Mouse (Mus musculus): ENCODE results near the gene Ocm. TPM values are rescaled to one million over a fixed set of nuclear protein-coding genes. Genes with fewer than 3 reads are reported as not detected.

Gene Ocm
- total and polyA plus RNA-seq, 3 experiments: not detected

DNA sequence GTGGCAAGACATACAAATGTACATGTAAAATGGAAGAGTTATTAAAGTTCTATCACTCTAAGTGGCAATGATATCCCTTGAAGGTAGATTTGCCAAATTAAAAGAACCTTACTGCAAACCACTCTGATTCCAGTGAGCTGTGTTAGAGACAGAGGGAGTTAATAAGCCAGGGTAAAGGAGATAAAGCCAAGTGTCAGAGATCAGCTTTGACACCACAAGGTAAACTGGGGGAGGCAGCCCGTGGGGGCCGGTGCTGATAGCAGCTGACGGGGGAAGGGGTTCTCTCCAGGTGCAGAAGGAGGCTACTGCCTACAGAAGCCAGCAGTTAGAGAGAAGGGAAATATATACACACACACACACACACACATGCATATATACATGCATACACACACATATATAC is 53.8 kb downstream of the Ocm start:
- H3K79me2 ChIP-seq (replicated peaks; ENCODE audit: control insufficient read depth, extremely low read depth, insufficient read depth, poor library complexity, severe bottlenecking): no peaks in the 10 kb centered on the region
- H3K27ac ChIP-seq (ENCODE audit: insufficient read depth, low read depth): no peak overlapping the region
- peaks cover 0 to 4% of the 10 kb centered on the region in 2 experiments; a peak in 1 of 4 replicates for H3K4me1 ChIP-seq (ENCODE audit: control insufficient read depth in 1 of 2, insufficient read depth in 2 of 2)
- TF ChIP-seq CHD1 (IDR thresholded peaks at IDR 0.05; ENCODE audit: low read depth, low read length) (no peak), SIN3A (IDR thresholded peaks at IDR 0.05; ENCODE audit: low read length) (no peak), RAD21 (IDR thresholded peaks at IDR 0.05; ENCODE audit: low read depth, low read length) (no peak), MAFK (IDR thresholded peaks at IDR 0.05; ENCODE audit: insufficient replicate concordance, low read length) (no peak), MXI1 (IDR thresholded peaks at IDR 0.05; ENCODE audit: low read depth, low read length) (no peak), NELFE (IDR thresholded peaks at IDR 0.05; ENCODE audit: low read depth, low read length) (no peak), CTCF (conservative IDR thresholded peaks at IDR 0.05 in 1 of 2, IDR thresholded peaks at IDR 0.05 in 1 of 2; ENCODE audit: low read depth in 2 of 2, low read length in 2 of 2) (no peak), TCF12 (IDR thresholded peaks at IDR 0.05; ENCODE audit: low read depth, low read length) (no peak), USF2 (conservative IDR thresholded peaks at IDR 0.05; ENCODE audit: low read depth, low read length) (no peak), MYC (IDR thresholded peaks at IDR 0.05; ENCODE audit: low read depth, low read length) (no peak), ETS1 (conservative IDR thresholded peaks at IDR 0.05; ENCODE audit: low read depth, low read length) (no peak), PAX5 (IDR thresholded peaks at IDR 0.05; ENCODE audit: low read length) (no peak), ZC3H11A (IDR thresholded peaks at IDR 0.05; ENCODE audit: low read depth, low read length) (no peak), HCFC1 (IDR thresholded peaks at IDR 0.05; ENCODE audit: low read depth, low read length) (no peak)
- H3K36me3 ChIP-seq (replicated peaks in 1 of 2; ENCODE audit: control insufficient read depth in 1 of 2, insufficient read depth in 1 of 2, low read length in 1 of 2): no peaks in the 10 kb centered on the region
- in situ Hi-C loops (cut with MboI; ENCODE audit: low pct_ligation_motif_present, low pct_unique_long_range_greater_than_20kb, low sequenced_read_pairs): no loop called here
- H3K4me2 ChIP-seq (ENCODE audit: insufficient read depth, low read depth, poor library complexity, severe bottlenecking): no peak overlapping the region
- dilution Hi-C loops (cut with MboI; ENCODE audit: extremely low pct_ligation_motif_present, extremely low pct_unique_long_range_greater_than_20kb, low sequenced_read_pairs): no loop called here
- no peak overlapping the region for H3K9ac ChIP-seq (ENCODE audit: insufficient read depth, low read depth)
- H3K9me3 ChIP-seq (replicated peaks; ENCODE audit: low read length): no peaks in the 10 kb centered on the region
- DNase-seq (ENCODE audit: extremely low read depth): no peak
- H3K4me3 ChIP-seq (replicated peaks in 1 of 3; ENCODE audit: low read depth in 2 of 3, low read length in 2 of 3, poor library complexity in 1 of 3): no peak overlapping the region
- H3K27me3 ChIP-seq (replicated peaks): no peaks in the 10 kb centered on the region

Other genes with a start within 250 kb of the Ocm start
- gene Eif2ak1, start 208.9 kb downstream of the Ocm start, total RNA-seq (2012; rRNA removed): 13.4 and 15.2 TPM in 2 replicates
- gene Eif2ak1, start 208.9 kb downstream of the Ocm start, total RNA-seq (2014; rRNA removed): 11.0 and 11.9 TPM in 2 replicates
- gene Eif2ak1, start 208.9 kb downstream of the Ocm start, polyA plus RNA-seq (2012; ENCODE audit: insufficient read length, low read depth): 26.7 and 26.9 TPM in 2 replicates
- gene Ankrd61, start 129.0 kb downstream of the Ocm start, total RNA-seq (2012; rRNA removed): 0.08 and 0.13 TPM in 2 replicates
- gene Ankrd61, start 129.0 kb downstream of the Ocm start, total RNA-seq (2014; rRNA removed): not detected in 2 replicates
- gene Ankrd61, start 129.0 kb downstream of the Ocm start, polyA plus RNA-seq (2012; ENCODE audit: insufficient read length, low read depth): 0.50 and 0.89 TPM in 2 replicates
- gene Aimp2, start 116.8 kb downstream of the Ocm start, total RNA-seq (2012; rRNA removed): 110 and 131 TPM in 2 replicates
- gene Aimp2, start 116.8 kb downstream of the Ocm start, total RNA-seq (2014; rRNA removed): 98.5 and 111 TPM in 2 replicates
- 144 and 154 TPM in 2 replicates for gene Aimp2, start 116.8 kb downstream of the Ocm start, polyA plus RNA-seq (2012; ENCODE audit: insufficient read length, low read depth)
- 22.2 and 25.9 TPM in 2 replicates for gene Pms2, start 116.7 kb downstream of the Ocm start, total RNA-seq (2012; rRNA removed)
- gene Pms2, start 116.7 kb downstream of the Ocm start, total RNA-seq (2014; rRNA removed): 29.6 and 31.8 TPM in 2 replicates
- gene Pms2, start 116.7 kb downstream of the Ocm start, polyA plus RNA-seq (2012; ENCODE audit: insufficient read length, low read depth): 25.6 and 29.9 TPM in 2 replicates
- 1.0 TPM in 1 of 2 replicates, not detected in the other for gene Gm42421, start 98.5 kb downstream of the Ocm start, total RNA-seq (2012; rRNA removed)
- 0.59 TPM in 1 of 2 replicates, not detected in the other for gene Gm42421, start 98.5 kb downstream of the Ocm start, total RNA-seq (2014; rRNA removed)
- 1.3 and 1.4 TPM in 2 replicates for gene Gm42421, start 98.5 kb downstream of the Ocm start, polyA plus RNA-seq (2012; ENCODE audit: insufficient read length, low read depth)
- 0.25 and 0.30 TPM in 2 replicates for gene Rsph10b, start 93.6 kb downstream of the Ocm start, total RNA-seq (2012; rRNA removed)
- gene Rsph10b, start 93.6 kb downstream of the Ocm start, total RNA-seq (2014; rRNA removed): 0.28 TPM in 1 of 2 replicates, not detected in the other
- gene Rsph10b, start 93.6 kb downstream of the Ocm start, polyA plus RNA-seq (2012; ENCODE audit: insufficient read length, low read depth): 0.31 and 0.34 TPM in 2 replicates
- gene Ccz1, start 11.8 kb downstream of the Ocm start, total RNA-seq (2012; rRNA removed): 64.3 and 75.1 TPM in 2 replicates
- 129 and 148 TPM in 2 replicates for gene Ccz1, start 11.8 kb downstream of the Ocm start, total RNA-seq (2014; rRNA removed)
- gene Ccz1, start 11.8 kb downstream of the Ocm start, polyA plus RNA-seq (2012; ENCODE audit: insufficient read length, low read depth): 85.8 and 91.0 TPM in 2 replicates
- 9.4 and 10.1 TPM in 2 replicates for gene Lmtk2, start 73.8 kb upstream of the Ocm start, total RNA-seq (2012; rRNA removed)
- gene Lmtk2, start 73.8 kb upstream of the Ocm start, total RNA-seq (2014; rRNA removed): 5.7 and 5.9 TPM in 2 replicates
- gene Lmtk2, start 73.8 kb upstream of the Ocm start, polyA plus RNA-seq (2012; ENCODE audit: insufficient read length, low read depth): 4.3 and 5.1 TPM in 2 replicates
- gene Bhlha15, start 163.6 kb upstream of the Ocm start, total RNA-seq (2012; rRNA removed): 6.1 and 9.1 TPM in 2 replicates
- gene Bhlha15, start 163.6 kb upstream of the Ocm start, total RNA-seq (2014; rRNA removed): 0.90 and 1.00 TPM in 2 replicates
- 4.0 TPM in 2 replicates for gene Bhlha15, start 163.6 kb upstream of the Ocm start, polyA plus RNA-seq (2012; ENCODE audit: insufficient read length, low read depth)
- 5.3 and 6.0 TPM in 2 replicates for gene Tecpr1, start 196.9 kb upstream of the Ocm start, total RNA-seq (2012; rRNA removed)
- 2.2 and 2.8 TPM in 2 replicates for gene Tecpr1, start 196.9 kb upstream of the Ocm start, total RNA-seq (2014; rRNA removed)
- 5.8 and 6.2 TPM in 2 replicates for gene Tecpr1, start 196.9 kb upstream of the Ocm start, polyA plus RNA-seq (2012; ENCODE audit: insufficient read length, low read depth)
- gene Bri3, start 217.8 kb upstream of the Ocm start, total RNA-seq (2012; rRNA removed): 18.0 and 20.3 TPM in 2 replicates
- gene Bri3, start 217.8 kb upstream of the Ocm start, total RNA-seq (2014; rRNA removed): 9.3 and 12.6 TPM in 2 replicates
- 41.7 and 44.0 TPM in 2 replicates for gene Bri3, start 217.8 kb upstream of the Ocm start, polyA plus RNA-seq (2012; ENCODE audit: insufficient read length, low read depth)

Data from CH12.LX (cell line).